Mouse (Mus musculus) brain, adult 10 weeks (tissue): ENCODE measurements around the gene H2afb1. TPM values are rescaled to one million over a fixed set of nuclear protein-coding genes. Genes with fewer than 3 reads are reported as not detected.

ENCODE experiments used
- polyA plus RNA-seq: library from polyadenylated mRNA; stranded (reverse); fragments of 350-450 nt; fragmentation: Illumina TruSeq; extraction: RNeasy Lipid Tissue Mini Kit (QIAGEN cat#74804); gene quantifications from one replicate; pipeline ENCODE4 v1.2.3, GENCODE M21; 2015; ENCODE audit warnings: low read depth, low replicate concordance

Gene H2afb1
- not detected for polyA plus RNA-seq

GRCm38 (mm10) chrX:117014457-117014856, at the start of gene H2afb1:
Gene H2afb1 (plus strand): TSS chrX:117014757.

